8 mouse cellular contexts compared by ENCODE assay signal in genomic region chr3:62506488-62507205, GRCm38 (mm10). TPM values are rescaled to one million over a fixed set of nuclear protein-coding genes. Genes with fewer than 3 reads are reported as not detected.
DNase-seq lines count a peak whose midpoint lies in the region; ATAC-seq and TF ChIP-seq lines count a peak whose summit lies in the region.

TSS of gene Dhx36 (minus strand) at chr3:62507004.

- H3K27ac ChIP-seq in hindbrain, embryonic 10.5 days, result peak within 1 kb of the TSS; percentile 98
- peak within 1 kb of the TSS; percentile 91 for H3K27ac ChIP-seq in lung, postnatal 0 days (ENCODE audit: low read length)

- peak; percentile 100 for ATAC-seq in frontal cortex, adult (ENCODE audit: low TSS enrichment)
- ATAC-seq in lung, postnatal 0 days, result peak; percentile 100

- under 1% methylated on average over 66 of the region's 66 CpGs for WGBS in hindbrain, embryonic 10.5 days
- 2% methylated on average over 61 of the region's 66 CpGs for WGBS in lung, postnatal 0 days

- TF ChIP-seq CTCF in lung, postnatal 0 days (IDR thresholded peaks at IDR 0.05), result no peak; the same call in 1 of the 2 replicates

- TF ChIP-seq EP300 in lung, postnatal 0 days (IDR thresholded peaks at IDR 0.05), result peak; percentile 44; the same call in 1 of the 2 replicates

- 0 out of 2 replicates have a peak, but pooled peaks cover 3% of the 10 kb centered on the region for H3K27me3 ChIP-seq in hindbrain, embryonic 10.5 days (ENCODE audit: insufficient read depth, poor library complexity, severe bottlenecking)
- H3K27me3 ChIP-seq in lung, postnatal 0 days (replicated peaks; ENCODE audit: insufficient read depth, low read length), result no peaks in the 10 kb centered on the region

- peak within 1 kb of the TSS; percentile 94 for H3K9ac ChIP-seq in lung, postnatal 0 days (replicated peaks; ENCODE audit: low read depth)

- DNase-seq in MN1 (ENCODE audit: low spot score), result peak; percentile 98
- peak; percentile 95 for DNase-seq in cerebellum, adult 9-10 months
- DNase-seq in hindbrain, embryonic 10.5 days (ENCODE audit: low spot score), result peak; percentile 96
- peak; percentile 98 for DNase-seq in layer of hippocampus, adult 9-11 months
- DNase-seq in lung, postnatal 0 days (ENCODE audit: low spot score), result peak; percentile 97
- DNase-seq in ovary, postnatal 14 days (ENCODE audit: low spot score), result peak; percentile 96
- DNase-seq in thymus, postnatal 14 days, result peak; percentile 96

- no peaks in the 10 kb centered on the region for H3K9me3 ChIP-seq in hindbrain, embryonic 10.5 days
- H3K9me3 ChIP-seq in lung, postnatal 0 days (ENCODE audit: low read length), result no peaks in the 10 kb centered on the region

- peak within 1 kb of the TSS; percentile 63 for H3K4me2 ChIP-seq in lung, postnatal 0 days (replicated peaks; ENCODE audit: low read depth, low read length)

- H3K4me3 ChIP-seq in hindbrain, embryonic 10.5 days, result peak within 1 kb of the TSS; percentile 91
- peak within 1 kb of the TSS; percentile 98 for H3K4me3 ChIP-seq in lung, postnatal 0 days (ENCODE audit: low read depth, low read length)

- peaks cover 3% of the 10 kb centered on the region; the same call in 1 of the 2 replicates for H3K36me3 ChIP-seq in hindbrain, embryonic 10.5 days
- no peaks in the 10 kb centered on the region for H3K36me3 ChIP-seq in lung, postnatal 0 days (ENCODE audit: insufficient read depth, low read length)

- H3K4me1 ChIP-seq in hindbrain, embryonic 10.5 days (replicated peaks), result peaks cover 13% of the 10 kb centered on the region
- peaks cover 6% of the 10 kb centered on the region; the same call in 1 of the 2 replicates for H3K4me1 ChIP-seq in lung, postnatal 0 days (ENCODE audit: insufficient read depth, low read depth, low read length)

RNA-seq across cellular contexts. Expression of gene Dhx36, which starts in this region (rescaled TPM):
- 29.2 and 33.1 TPM in 2 replicates for polyA plus RNA-seq in hindbrain, embryonic 10.5 days (2016; fragmentation: Nextera tagmentation; extraction: Ambion mirVana)
- 15.9 and 16.9 TPM in 2 replicates for polyA plus RNA-seq in lung, postnatal 0 days (2015; fragmentation: Nextera tagmentation; extraction: Ambion mirVana)

Comparison
In these comparisons a context has a peak if more than half of its experiments do, and no peak if none do; other contexts are left out.
1. Peak in every context shown above with its lines: DNase-seq, ATAC-seq, H3K4me3 ChIP-seq and H3K27ac ChIP-seq.